Mouse (Mus musculus) G1E (cell line): Measurements from ENCODE around the gene Wnt3a.

Experiments
- CTCF ChIP-seq: IDR thresholded peaks from 2 replicates; pipeline ENCODE4 v1.5.1; 2012; ENCODE audit warnings: low read depth, low read length, inconsistent platforms, mixed read lengths
- GATA1 ChIP-seq: IDR thresholded peaks from 2 replicates; pipeline ENCODE4 v1.6.1; 2012; ENCODE audit warnings: borderline replicate concordance, low read length, inconsistent platforms, mixed read lengths
- POLR2AphosphoS5 ChIP-seq: IDR thresholded peaks from 2 replicates; pipeline ENCODE4 v1.6.1; 2012; ENCODE audit warnings: low read depth, low read length, inconsistent platforms; ENCODE audit not compliant: insufficient replicate concordance
- TAL1 ChIP-seq: conservative IDR thresholded peaks from 2 replicates; pipeline ENCODE4 v1.6.1; 2012; ENCODE audit warnings: low read depth, low read length, inconsistent platforms, mixed read lengths

DNA sequence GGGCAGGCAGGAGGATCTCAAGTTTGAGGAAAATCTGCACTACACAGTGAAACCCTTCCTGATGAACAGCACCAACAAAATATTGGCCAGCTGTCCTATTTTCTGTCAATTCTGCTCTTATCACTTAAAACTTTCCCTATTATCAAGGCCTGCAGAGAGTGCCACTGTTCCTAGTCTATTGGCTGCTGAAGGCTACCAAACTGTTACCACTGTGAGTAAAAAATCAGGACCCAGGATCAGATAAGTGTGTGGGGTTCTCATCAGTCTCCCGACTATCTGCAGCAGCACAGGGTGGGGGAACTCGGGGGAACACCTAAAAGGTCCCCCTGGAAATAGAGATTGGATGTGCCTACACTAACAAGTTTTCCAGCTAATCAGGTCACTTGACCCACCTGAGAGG lies 65.4 kb downstream of the Wnt3a start:
- TF ChIP-seq GATA1, result no peak
- no peak for TF ChIP-seq CTCF
- TF ChIP-seq TAL1, result 0 out of 2 replicates have a peak, but pooled peaks have one; percentile 8
- no peak for TF ChIP-seq POLR2AphosphoS5
